Mouse (Mus musculus) leukemia stem cell, adult 10-12 weeks (primary cell): ENCODE data around the gene Tnfrsf22. TPM values are rescaled to one million over a fixed set of nuclear protein-coding genes. Genes with fewer than 3 reads are reported as not detected.

Experiments used
- polyA plus RNA-seq: library from polyadenylated mRNA; stranded (reverse); fragments of >175 nt; gene quantifications from 2 replicates; pipeline ENCODE4 v1.2.3, GENCODE M21; 2012; ENCODE audit warnings: low replicate concordance

Tnfrsf22 gene
- 0.82 TPM in 1 of 2 replicates, not detected in the other for polyA plus RNA-seq

GRCm38 (mm10) chr7:143649034-143649768 lies at the start of gene Tnfrsf22:
Gene Tnfrsf22, minus strand, starts transcription at chr7:143649661.

GRCm38 (mm10) chr7:143685359-143686067 lies 36.1 kb upstream of the Tnfrsf22 start, which contains the start of gene Tnfrsf23:
Gene Tnfrsf23, minus strand, starts transcription at chr7:143685872.

GRCm38 (mm10) chr7:143628540-143628939 lies 20.9 kb downstream of the Tnfrsf22 start, which contains the start of gene Tnfrsf26:
Gene Tnfrsf26, minus strand, starts transcription at chr7:143628722.

GRCm38 (mm10) chr7:143599428-143600230 lies 49.8 kb downstream of the Tnfrsf22 start, which contains the start of gene Cars:
Gene Cars, minus strand, starts transcription at chr7:143600090.

Other genes starting within 250 kb of the Tnfrsf22 start
- gene Cdkn1c, start 188.6 kb downstream of the Tnfrsf22 start, polyA plus RNA-seq: 0.39 and 1.1 TPM in 2 replicates
- gene Slc22a18, start 175.9 kb downstream of the Tnfrsf22 start, polyA plus RNA-seq: 0.30 TPM in 1 of 2 replicates, not detected in the other
- gene Phlda2, start 146.5 kb downstream of the Tnfrsf22 start, polyA plus RNA-seq: 11.6 and 16.0 TPM in 2 replicates
- gene Nap1l4, start 100.6 kb downstream of the Tnfrsf22 start, polyA plus RNA-seq: 22.5 and 50.1 TPM in 2 replicates
- 30.6 and 46.1 TPM in 2 replicates for gene Cars, start 49.6 kb downstream of the Tnfrsf22 start, polyA plus RNA-seq
- 0.13 TPM in 1 of 2 replicates, not detected in the other for gene Tnfrsf26, start 20.9 kb downstream of the Tnfrsf22 start, polyA plus RNA-seq
- gene Tnfrsf23, start 36.2 kb upstream of the Tnfrsf22 start, polyA plus RNA-seq: 0.16 TPM in 1 of 2 replicates, not detected in the other
- 3.2 and 6.5 TPM in 2 replicates for gene Osbpl5, start 107.3 kb upstream of the Tnfrsf22 start, polyA plus RNA-seq
- not detected in 2 replicates for gene Mrgprg, start 117.3 kb upstream of the Tnfrsf22 start, polyA plus RNA-seq
- 2.0 and 2.7 TPM in 2 replicates for gene Mrgpre, start 134.8 kb upstream of the Tnfrsf22 start, polyA plus RNA-seq
- gene Nadsyn1, start 173.2 kb upstream of the Tnfrsf22 start, polyA plus RNA-seq: 0.81 and 5.3 TPM in 2 replicates
- 4.0 and 20.4 TPM in 2 replicates for gene Dhcr7, start 173.5 kb upstream of the Tnfrsf22 start, polyA plus RNA-seq
- gene Gm498, start 217.2 kb upstream of the Tnfrsf22 start, polyA plus RNA-seq: not detected in 2 replicates